Mouse (Mus musculus) myocyte (in vitro differentiated cells): ENCODE results near the gene Csrp2. TPM values are rescaled to one million over a fixed set of nuclear protein-coding genes. Genes with fewer than 3 reads are reported as not detected.
A peak's percentile ranks its signal among the peaks of the same experiment; 100 is the strongest.

Source experiments
- H3K27me3 ChIP-seq: one replicate; pipeline ENCODE4 v1.6.1; 2011; ENCODE audit not compliant: control insufficient read depth, insufficient read depth, insufficient read length
- H3K36me3 ChIP-seq: one replicate; pipeline ENCODE4 v1.6.1; 2011; ENCODE audit not compliant: control insufficient read depth, insufficient read depth
- H3K4me2 ChIP-seq: one replicate; pipeline ENCODE4 v1.6.1; 2011; ENCODE audit warnings: low read depth, control low read depth
- H3K4me3 ChIP-seq: one replicate; pipeline ENCODE4 v1.5.1; 2011; ENCODE audit warnings: mild to moderate bottlenecking, control low read depth, moderate library complexity
- H3K79me2 ChIP-seq: one replicate; pipeline ENCODE4 v1.6.1; 2011; ENCODE audit not compliant: control insufficient read depth, insufficient read depth
- H3ac ChIP-seq: one replicate; pipeline ENCODE4 v1.6.1; 2011; ENCODE audit not compliant: control insufficient read depth, insufficient read length
- CEBPB ChIP-seq: IDR thresholded peaks from 2 replicates; pipeline ENCODE4 v1.6.1; 2011; ENCODE audit warnings: mild to moderate bottlenecking, moderate library complexity; ENCODE audit not compliant: poor library complexity, insufficient read depth, severe bottlenecking
- E2F4 ChIP-seq: IDR thresholded peaks from one replicate; pipeline ENCODE4 v1.6.1; 2011; ENCODE audit warnings: mild to moderate bottlenecking, control low read depth, moderate library complexity; ENCODE audit not compliant: insufficient read depth
- MAX ChIP-seq: IDR thresholded peaks from one replicate; pipeline ENCODE4 v1.6.1; 2011; ENCODE audit warnings: low read depth, mild to moderate bottlenecking, control low read depth
- MYOD1 ChIP-seq, 3 experiments: IDR thresholded peaks; one replicate each; pipeline ENCODE4 v1.6.1; 2011; ENCODE audit warnings: control low read depth in 2 of 3, low read depth in 2 of 3, mild to moderate bottlenecking in 2 of 3, moderate library complexity in 1 of 3; ENCODE audit not compliant: insufficient read length in 2 of 3, control insufficient read depth in 1 of 3
- MYOG ChIP-seq, 3 experiments: IDR thresholded peaks; one replicate each; pipeline ENCODE4 v1.6.1; 2011; ENCODE audit warnings: control low read depth in 2 of 3, low read depth in 2 of 3, mild to moderate bottlenecking in 2 of 3; ENCODE audit not compliant: insufficient read length in 2 of 3, control insufficient read depth in 1 of 3, insufficient read depth in 1 of 3
- POLR2A ChIP-seq: IDR thresholded peaks from one replicate; pipeline ENCODE4 v1.6.1; 2011; ENCODE audit warnings: low read depth, mild to moderate bottlenecking, control low read depth, moderate library complexity; ENCODE audit not compliant: insufficient read length
- POLR2AphosphoS2 ChIP-seq: IDR thresholded peaks from one replicate; pipeline ENCODE4 v1.6.1; 2011; ENCODE audit warnings: low read depth, control low read depth; ENCODE audit not compliant: insufficient read length
- REST ChIP-seq: IDR thresholded peaks from one replicate; pipeline ENCODE4 v1.6.1; 2011; ENCODE audit warnings: mild to moderate bottlenecking, control low read depth, moderate library complexity; ENCODE audit not compliant: insufficient read depth, insufficient read length
- SRF ChIP-seq: IDR thresholded peaks from one replicate; pipeline ENCODE4 v1.6.1; 2011; ENCODE audit warnings: low read depth; ENCODE audit not compliant: control insufficient read depth, insufficient read length
- TCF12 ChIP-seq: IDR thresholded peaks from one replicate; pipeline ENCODE4 v1.6.1; 2011; ENCODE audit warnings: mild to moderate bottlenecking, control low read depth; ENCODE audit not compliant: poor library complexity, insufficient read depth, severe bottlenecking
- TCF3 ChIP-seq: IDR thresholded peaks from one replicate; pipeline ENCODE4 v1.6.1; 2011; ENCODE audit warnings: low read depth, control low read depth; ENCODE audit not compliant: insufficient read length
- USF1 ChIP-seq: IDR thresholded peaks from one replicate; pipeline ENCODE4 v1.6.1; 2011; ENCODE audit warnings: low read depth, mild to moderate bottlenecking, control low read depth, moderate library complexity
- polyA plus RNA-seq: library from polyadenylated mRNA; unstranded; fragments of >200 nt; fragmentation: generic; extraction: Trizol; gene quantifications from one replicate; pipeline ENCODE4 v1.2.1, GENCODE M21; 2012; ENCODE audit warnings: missing spikeins

The Csrp2 gene
- polyA plus RNA-seq, 1 experiment, result 264 TPM

DNA sequence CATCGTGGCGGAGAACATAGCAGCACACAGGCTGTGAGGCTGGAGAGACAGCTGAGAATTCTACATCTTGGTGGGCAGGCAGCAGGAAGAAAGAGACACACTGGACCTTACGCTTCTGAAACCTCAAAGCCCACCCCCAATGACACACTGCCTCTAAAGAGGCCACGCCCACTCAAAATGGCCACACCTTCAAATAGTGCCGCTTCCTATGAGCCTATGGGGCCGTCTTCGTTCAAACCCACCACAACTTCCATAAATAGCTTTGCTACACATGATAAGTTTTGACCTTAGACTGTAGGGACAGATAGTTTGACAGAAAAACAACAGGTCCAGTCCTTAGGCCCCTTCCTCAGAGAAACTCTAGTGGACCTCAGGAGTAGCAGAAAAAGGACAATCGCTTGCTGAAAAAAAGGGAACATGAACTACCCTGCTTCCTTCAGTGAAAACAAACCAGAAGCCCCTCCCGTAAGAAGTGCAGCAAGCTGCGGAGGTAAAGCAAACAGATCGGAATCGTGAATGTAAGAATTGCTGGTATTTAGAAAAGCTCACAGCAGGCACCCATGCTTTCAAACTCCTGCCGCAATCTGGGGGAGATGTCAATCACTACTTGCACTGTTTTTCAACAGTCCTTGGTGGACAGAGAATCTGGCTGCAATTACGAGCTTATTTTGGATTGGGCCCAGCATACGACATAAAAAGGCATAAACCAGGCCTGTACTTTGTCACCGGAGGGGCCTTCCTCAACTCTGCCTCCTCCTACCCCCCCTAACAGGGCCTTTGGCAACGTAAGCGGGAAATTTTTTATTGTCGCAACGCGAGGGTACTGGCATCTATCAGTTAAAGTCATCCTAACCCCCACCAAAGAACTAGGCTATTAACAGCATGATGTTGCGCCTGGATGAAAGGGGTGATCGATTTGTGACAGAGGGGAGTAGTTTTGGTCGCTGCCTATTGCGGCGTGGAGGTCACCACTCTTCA is 886 bp upstream of the Csrp2 start:
- peak overlapping the region; percentile 90 for H3K4me3 ChIP-seq
- no peak for TF ChIP-seq MYOG (IDR thresholded peaks at IDR 0.05; ENCODE audit: control insufficient read depth in 1 of 3, insufficient read depth in 1 of 3, insufficient read length in 2 of 3, low read depth in 2 of 3)
- TF ChIP-seq E2F4, result no peak
- TF ChIP-seq USF1, result no peak
- no peak for TF ChIP-seq MYOD1 (IDR thresholded peaks at IDR 0.05; ENCODE audit: control insufficient read depth in 1 of 3, insufficient read length in 2 of 3, low read depth in 2 of 3)
- no peak for TF ChIP-seq POLR2A
- H3K36me3 ChIP-seq, result no peaks in the 10 kb centered on the region
- peak overlapping the region; percentile 85 for H3K4me2 ChIP-seq
- peak overlapping the region; percentile 12 for H3ac ChIP-seq
- no peaks in the 10 kb centered on the region for H3K27me3 ChIP-seq
- H3K79me2 ChIP-seq, result peaks cover 36% of the 10 kb centered on the region

DNA sequence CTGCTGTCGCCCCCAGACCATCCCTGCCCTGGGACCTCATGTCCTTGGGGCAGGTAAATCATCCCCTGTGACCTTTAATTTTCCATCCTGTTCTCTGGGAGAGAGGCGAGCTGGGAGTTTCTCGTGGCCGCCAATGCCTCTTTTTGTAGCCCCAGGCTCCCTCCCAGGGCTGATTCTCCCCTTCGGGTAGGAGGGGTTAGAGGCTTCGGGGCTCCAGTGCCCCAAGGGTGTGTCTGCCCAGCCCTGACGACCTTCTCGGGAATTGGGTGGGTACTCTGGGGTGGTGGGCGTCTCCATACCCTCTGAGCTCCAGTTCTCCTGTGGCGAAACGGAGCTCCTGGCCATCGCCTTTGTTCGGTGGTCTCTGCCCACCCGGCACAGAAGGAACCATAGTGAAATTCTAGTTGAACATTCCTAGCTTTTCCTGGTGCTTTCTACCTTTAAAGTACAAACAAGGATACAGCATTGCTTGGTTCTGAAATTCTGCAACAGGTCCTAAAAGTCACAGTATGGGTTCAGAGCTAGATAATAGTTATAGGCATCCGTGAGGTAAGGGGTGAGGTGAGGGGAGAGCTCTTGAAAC is 870 bp downstream of the Csrp2 start:
- Histone ChIP-seq H3K4me2 (peak overlapping the region; percentile 71), H3K4me3 (peak overlapping the region; percentile 90), H3K27me3 (no peaks in the 10 kb centered on the region), H3K79me2 (peaks cover 53% of the 10 kb centered on the region), H3K36me3 (no peaks in the 10 kb centered on the region), H3ac (peak overlapping the region; percentile 12)
- TF ChIP-seq MYOG (IDR thresholded peaks at IDR 0.05; ENCODE audit: control insufficient read depth in 1 of 3, insufficient read depth in 1 of 3, insufficient read length in 2 of 3, low read depth in 2 of 3) (no peak), MAX (no peak), POLR2AphosphoS2 (no peak), TCF3 (no peak), POLR2A (no peak), E2F4 (no peak), CEBPB (no peak), MYOD1 (IDR thresholded peaks at IDR 0.05; ENCODE audit: control insufficient read depth in 1 of 3, insufficient read length in 2 of 3, low read depth in 2 of 3) (no peak), SRF (no peak), REST (no peak), TCF12 (no peak), USF1 (no peak)

- peak overlapping the region; percentile 90 for H3K4me3 ChIP-seq
- no peak overlapping the region for H3ac ChIP-seq
- H3K4me2 ChIP-seq, result peak overlapping the region; percentile 71
- no peak for TF ChIP-seq E2F4
- TF ChIP-seq MYOD1 (IDR thresholded peaks at IDR 0.05; ENCODE audit: control insufficient read depth in 1 of 3, insufficient read length in 2 of 3, low read depth in 2 of 3), result no peak
- no peak for TF ChIP-seq CEBPB
- no peak for TF ChIP-seq POLR2A
- TF ChIP-seq SRF, result no peak
- TF ChIP-seq POLR2AphosphoS2, result no peak
- no peak for TF ChIP-seq USF1
- no peak for TF ChIP-seq MYOG (IDR thresholded peaks at IDR 0.05; ENCODE audit: control insufficient read depth in 1 of 3, insufficient read depth in 1 of 3, insufficient read length in 2 of 3, low read depth in 2 of 3)
- TF ChIP-seq MAX, result no peak
- TF ChIP-seq REST, result no peak
- TF ChIP-seq TCF12, result no peak
- no peaks in the 10 kb centered on the region for H3K27me3 ChIP-seq
- no peaks in the 10 kb centered on the region for H3K36me3 ChIP-seq
- peaks cover 68% of the 10 kb centered on the region for H3K79me2 ChIP-seq
Observed at GRCm38 (mm10) chr10:110921890-110922289, 2.3 kb downstream of the Csrp2 start.

GRCm38 (mm10) chr10:110922612-110923011 is 3.0 kb downstream of the Csrp2 start:
- Histone ChIP-seq H3ac (no peak overlapping the region), H3K27me3 (no peaks in the 10 kb centered on the region), H3K4me3 (peak overlapping the region; percentile 90), H3K79me2 (peaks cover 75% of the 10 kb centered on the region), H3K36me3 (no peaks in the 10 kb centered on the region), H3K4me2 (peak overlapping the region; percentile 71)
- TF ChIP-seq USF1 (no peak), TCF3 (no peak), TCF12 (no peak), SRF (no peak), POLR2A (no peak), E2F4 (no peak), REST (no peak), CEBPB (no peak), MYOG (IDR thresholded peaks at IDR 0.05; ENCODE audit: control insufficient read depth in 1 of 3, insufficient read depth in 1 of 3, insufficient read length in 2 of 3, low read depth in 2 of 3) (no peak), POLR2AphosphoS2 (no peak), MYOD1 (IDR thresholded peaks at IDR 0.05; ENCODE audit: control insufficient read depth in 1 of 3, insufficient read length in 2 of 3, low read depth in 2 of 3) (no peak), MAX (no peak)

- no peak overlapping the region for H3ac ChIP-seq
- H3K36me3 ChIP-seq, result no peaks in the 10 kb centered on the region
- no peak for TF ChIP-seq POLR2A
- no peak for TF ChIP-seq REST
- TF ChIP-seq MYOD1 (IDR thresholded peaks at IDR 0.05; ENCODE audit: control insufficient read depth in 1 of 3, insufficient read length in 2 of 3, low read depth in 2 of 3), result peak in 2 of 3 experiments; percentile 61
- peak overlapping the region; percentile 69 for H3K4me2 ChIP-seq
- H3K79me2 ChIP-seq, result peaks cover 89% of the 10 kb centered on the region
- no peak overlapping the region for H3K4me3 ChIP-seq
- H3K27me3 ChIP-seq, result no peaks in the 10 kb centered on the region
Observed at GRCm38 (mm10) chr10:110927491-110927890, 7.9 kb downstream of the Csrp2 start.
